Mouse (Mus musculus): ENCODE results near the gene Aida. TPM values are rescaled to one million over a fixed set of nuclear protein-coding genes. Genes with fewer than 3 reads are reported as not detected.

Aida gene
- 17.8 and 18.2 TPM in 2 replicates for polyA plus RNA-seq (2012; ENCODE audit: low replicate concordance)

GRCm38 (mm10) chr1:183296465-183296864 lies at the start of gene Aida:
TSS of gene Aida (plus strand) at chr1:183296590.

GRCm38 (mm10) chr1:183296877-183297383 lies 540 bp downstream of the Aida start, which contains the start of gene Brox:
TSS of gene Brox (minus strand) at chr1:183297269.

GRCm38 (mm10) chr1:183369427-183370014 lies 73.1 kb downstream of the Aida start, which contains the start of gene Mia3:
TSS of gene Mia3 (minus strand) at chr1:183369553.

Other genes with a start within 250 kb of the Aida start
- gene Disp1, start 75.1 kb upstream of the Aida start, polyA plus RNA-seq (2012; ENCODE audit: low replicate concordance) = 3.8 and 6.5 TPM in 2 replicates
- 1.3 and 9.3 TPM in 2 replicates for gene Brox, start 679 bp downstream of the Aida start, polyA plus RNA-seq (2012; ENCODE audit: low replicate concordance)
- gene Mia3, start 73.0 kb downstream of the Aida start, polyA plus RNA-seq (2012; ENCODE audit: low replicate concordance) = 13.7 and 51.6 TPM in 2 replicates
- 1.1 and 3.1 TPM in 2 replicates for gene Taf1a, start 92.4 kb downstream of the Aida start, polyA plus RNA-seq (2012; ENCODE audit: low replicate concordance)
- 0.07 TPM in 1 of 2 replicates, not detected in the other for gene Hhipl2, start 121.6 kb downstream of the Aida start, polyA plus RNA-seq (2012; ENCODE audit: low replicate concordance)